Mouse (Mus musculus) cerebellum, adult 18-20 months (tissue): Measurements from ENCODE around the gene Ptpa.

Experiments used
- DNase-seq, 2 experiments: peaks; one replicate each; pipeline ENCODE4 v3.0.0; 2021

Gene Ptpa

DNA sequence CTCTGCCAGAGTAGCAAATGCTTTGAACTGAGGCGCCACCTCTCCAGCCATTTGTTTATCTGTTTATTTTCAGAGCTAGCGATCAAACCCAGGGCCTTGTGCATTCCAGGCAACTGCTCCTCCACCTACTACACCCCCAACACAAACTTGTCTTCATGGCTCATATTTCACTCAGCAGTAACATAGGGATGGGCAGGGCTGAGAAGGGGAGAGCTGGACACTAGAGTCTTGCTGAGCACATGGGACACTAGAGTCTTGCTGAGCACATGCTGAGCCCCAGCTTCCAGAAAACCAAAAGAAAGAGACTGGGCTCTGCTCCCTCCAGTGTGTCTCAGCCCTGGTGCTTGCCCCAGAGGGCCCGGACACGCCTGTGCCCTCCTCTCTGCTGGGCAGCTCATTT, 50.9 kb downstream of the Ptpa start:
- no peak for DNase-seq

DNA sequence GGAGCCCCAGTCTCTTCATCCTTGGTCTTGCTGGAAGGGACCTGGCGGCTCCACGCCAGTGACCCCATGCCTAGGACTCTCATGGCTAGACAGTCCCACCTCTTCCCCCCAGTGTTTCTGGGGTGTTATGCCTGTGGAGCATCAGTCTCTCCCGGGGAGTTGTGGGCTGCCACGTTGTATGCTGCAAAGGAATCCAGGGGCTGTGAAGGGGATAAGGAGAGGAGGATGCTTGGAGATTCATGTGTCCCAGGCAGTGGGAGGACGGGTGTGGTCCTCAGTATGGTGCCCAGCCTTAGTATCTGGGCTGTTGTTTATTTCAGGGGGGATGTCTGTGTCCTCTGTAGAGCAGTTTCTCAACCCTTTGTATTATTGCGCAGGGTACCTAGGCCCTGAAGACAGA, 53.2 kb downstream of the Ptpa start:
- no peak for DNase-seq

DNA sequence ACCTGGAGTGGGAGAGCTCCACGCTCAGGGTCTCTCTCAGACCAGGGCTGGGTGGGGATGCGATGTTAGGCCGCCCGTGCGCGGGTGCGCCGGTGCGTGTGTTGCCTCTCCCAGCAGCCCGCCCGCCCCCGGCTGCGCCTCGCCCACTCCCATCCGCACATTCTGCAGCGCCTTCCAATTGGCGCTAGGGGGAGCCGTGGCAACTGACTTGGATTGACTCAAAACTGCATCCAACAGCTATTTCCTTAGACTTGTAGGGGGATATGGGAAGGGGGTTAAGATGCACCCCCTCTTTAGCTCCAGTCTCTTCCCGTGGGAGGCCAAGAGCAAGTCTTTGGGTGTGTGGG, 53.9 kb downstream of the Ptpa start:
- DNase-seq, result peak; percentile 71 to 80

DNA sequence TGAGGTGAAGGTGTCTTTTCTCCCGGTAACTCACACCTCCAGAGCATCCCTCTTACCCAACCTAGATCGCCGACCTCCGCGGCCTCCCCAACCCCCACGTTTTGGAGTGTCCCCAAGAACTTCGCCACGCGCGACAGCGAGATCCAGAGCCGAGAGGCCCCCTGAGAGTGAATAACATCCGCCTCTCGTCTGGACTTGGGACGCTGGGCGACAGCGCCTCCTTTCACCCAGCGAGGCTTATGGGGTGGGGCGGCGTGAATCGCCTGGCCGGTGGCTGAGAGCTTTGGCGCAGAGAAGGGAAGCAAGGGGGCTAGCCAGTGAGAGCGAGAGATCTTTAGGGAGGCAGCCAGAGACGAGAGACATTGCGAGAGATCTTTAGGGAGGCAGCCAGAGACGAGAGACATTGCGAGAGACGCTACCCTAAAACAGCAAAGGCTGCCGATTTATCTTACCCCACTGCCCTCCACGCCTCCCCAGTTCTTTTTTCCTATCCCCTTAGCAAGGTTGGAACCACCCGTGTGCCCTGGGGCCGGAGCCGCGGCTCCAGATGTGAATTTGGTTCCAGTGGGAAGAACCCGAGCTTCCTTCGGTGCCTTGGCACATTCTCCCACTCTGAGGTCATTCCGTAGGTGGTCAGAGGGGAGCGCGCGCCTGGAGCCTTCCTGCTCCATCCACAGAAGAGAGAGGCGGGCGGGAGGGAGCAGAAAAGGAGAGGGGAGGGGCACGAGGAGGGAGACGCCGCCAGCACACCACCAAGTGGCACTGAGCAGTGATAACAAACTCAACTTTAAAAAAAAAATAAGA, 54.5 kb downstream of the Ptpa start:
- DNase-seq, result peak; percentile 60 to 68

DNA sequence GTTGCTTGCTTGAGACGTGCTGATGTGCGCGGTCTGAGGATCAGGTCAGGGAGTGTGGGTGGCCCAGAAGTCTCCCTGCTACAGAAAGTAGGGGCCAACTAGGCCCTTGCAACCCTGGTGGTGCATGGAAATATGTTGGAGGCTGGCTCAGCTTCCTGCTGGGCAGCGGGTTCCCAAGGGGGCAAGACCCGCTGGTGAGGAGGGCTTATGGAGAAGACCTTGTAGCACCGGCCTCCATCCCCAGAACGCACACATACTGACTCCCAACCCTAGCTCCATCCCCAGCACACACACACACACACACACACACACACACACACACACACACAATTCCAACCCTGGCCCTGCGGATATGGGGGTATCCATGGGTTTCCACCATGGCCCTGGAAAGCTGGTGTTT, 55.2 kb downstream of the Ptpa start:
- no peak for DNase-seq

DNA sequence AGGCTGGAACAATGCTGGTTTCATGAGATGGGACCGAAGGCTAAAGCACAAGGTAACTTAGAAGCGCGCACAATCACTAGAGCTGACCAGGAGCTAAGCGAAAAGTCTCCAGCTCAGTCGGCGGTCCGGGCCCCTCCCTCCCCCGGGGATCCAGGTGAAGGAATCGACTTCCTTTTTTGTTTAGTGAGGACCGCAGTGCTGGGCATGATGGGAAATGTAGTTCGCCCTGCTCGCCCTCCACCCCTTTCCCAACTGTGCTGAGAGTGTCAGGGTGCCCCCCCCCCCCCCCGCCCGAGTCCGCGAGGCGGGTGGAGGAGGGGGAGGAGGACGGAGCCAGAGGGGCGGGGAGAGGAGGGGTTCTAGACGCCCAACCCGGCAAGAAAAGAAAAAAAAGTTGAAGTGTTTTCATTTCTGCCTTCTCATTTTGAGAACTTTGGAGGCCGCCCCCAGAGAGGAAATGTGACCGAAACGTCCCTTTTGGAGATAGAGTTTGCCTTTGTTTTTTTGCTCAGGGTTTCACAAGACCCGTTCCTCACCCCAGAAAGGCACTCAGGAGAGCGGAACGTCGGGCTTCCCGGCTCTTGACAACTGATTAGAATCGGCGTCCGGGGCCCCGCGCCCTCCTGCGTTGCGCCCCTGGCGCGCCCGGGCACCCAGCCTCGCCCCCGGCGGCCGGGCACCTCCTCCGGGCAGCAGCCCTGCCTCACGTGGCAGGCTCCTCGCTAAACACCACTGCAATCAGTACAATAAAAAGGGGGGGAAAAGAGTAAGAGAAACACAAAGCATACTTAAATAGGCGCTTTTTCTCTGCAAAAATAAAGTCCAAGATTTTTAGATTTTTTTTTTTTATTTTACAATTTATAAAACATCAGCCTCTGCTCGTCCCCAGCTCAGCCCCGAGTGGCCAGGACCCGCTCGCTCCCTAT, 56.2 kb downstream of the Ptpa start:
- peak in 1 of 2 experiments; percentile 46 for DNase-seq

DNA sequence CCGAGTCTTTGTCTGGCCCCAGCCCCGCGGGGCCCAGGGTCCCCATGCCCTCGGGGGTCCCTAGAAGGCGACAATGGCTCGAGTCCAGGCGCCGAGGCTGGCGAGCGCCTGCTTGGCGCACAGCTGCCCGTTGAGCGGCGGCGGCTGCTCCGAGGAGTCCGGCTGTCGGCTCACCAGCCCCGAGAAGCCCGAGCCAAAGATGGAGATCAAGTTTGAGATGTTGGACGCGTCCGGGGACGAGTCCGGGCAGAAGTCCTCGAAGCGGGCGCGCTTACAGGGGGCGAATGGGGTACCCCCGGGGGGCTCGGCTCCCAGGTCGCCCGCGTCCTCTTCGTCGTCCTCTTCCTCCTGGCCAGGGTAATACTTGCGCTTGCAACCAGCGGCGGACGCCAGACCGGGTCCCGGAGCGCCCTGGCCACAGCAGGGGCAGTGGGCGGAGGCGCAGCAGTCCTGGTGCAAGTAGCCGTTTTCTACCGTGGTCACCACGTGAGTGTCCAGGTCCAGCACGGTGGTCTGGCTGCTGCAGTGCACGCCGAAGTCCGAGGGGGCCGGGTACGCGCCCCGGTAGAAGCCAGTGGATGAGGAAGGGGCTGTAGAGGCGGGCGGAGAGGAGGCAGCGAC, 57.0 kb downstream of the Ptpa start:
- no peak for DNase-seq

DNA sequence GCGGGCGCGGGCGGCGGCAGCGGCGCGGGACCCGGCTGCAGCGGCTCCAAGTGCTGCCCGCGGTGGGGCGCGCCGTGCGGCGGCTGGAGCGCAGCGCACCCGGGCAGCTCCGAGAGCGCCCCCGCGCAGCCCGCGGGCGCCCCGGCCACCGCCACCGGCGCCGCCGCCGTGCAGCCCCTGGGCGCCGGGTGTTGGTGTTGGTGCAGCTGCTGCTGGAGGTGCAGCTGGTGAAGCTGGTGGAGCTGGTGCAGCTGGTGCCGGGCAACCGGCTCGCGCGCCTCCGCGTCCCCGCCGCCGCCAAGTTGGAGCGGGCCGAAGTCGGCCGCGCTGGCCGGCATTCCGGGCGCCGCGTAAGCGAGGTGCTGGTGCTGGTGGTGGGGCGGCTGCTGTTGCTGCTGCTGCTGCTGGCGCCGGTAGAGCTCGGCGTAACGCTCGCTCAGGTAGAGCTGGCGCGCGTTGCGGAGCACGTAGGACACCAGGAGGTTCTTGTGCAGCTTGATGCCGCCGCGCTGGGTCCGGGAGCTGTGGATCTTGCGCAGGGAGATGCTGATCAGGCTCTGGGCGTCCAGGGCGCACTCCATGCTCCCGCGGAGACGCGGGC, 57.7 kb downstream of the Ptpa start:
- no peak for DNase-seq

DNA sequence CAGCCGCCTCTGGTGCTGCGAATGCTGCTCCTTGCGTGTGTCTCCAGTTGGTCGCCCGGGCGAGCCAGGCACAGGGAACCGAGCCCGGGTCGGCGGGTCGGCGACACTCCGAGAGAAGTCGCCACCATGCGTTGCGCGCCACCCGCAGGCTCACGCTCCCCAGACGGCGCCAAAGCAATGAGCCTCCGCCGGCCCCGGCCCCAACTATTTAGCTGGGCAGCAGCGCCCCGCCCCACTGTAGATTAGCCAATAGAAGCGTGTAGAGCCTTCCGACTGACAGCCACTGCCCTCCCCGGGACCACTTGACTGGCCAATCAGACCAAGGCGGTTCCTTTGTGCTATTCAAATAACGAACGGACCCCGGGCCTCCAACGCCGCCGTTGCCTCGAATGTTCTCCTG, 58.2 kb downstream of the Ptpa start, which contains the start of gene Ier5l:
Ier5l (minus strand) TSS at position 181 of the 400 bp plus-strand sequence.
- DNase-seq, result peak; percentile 69 to 74

DNA sequence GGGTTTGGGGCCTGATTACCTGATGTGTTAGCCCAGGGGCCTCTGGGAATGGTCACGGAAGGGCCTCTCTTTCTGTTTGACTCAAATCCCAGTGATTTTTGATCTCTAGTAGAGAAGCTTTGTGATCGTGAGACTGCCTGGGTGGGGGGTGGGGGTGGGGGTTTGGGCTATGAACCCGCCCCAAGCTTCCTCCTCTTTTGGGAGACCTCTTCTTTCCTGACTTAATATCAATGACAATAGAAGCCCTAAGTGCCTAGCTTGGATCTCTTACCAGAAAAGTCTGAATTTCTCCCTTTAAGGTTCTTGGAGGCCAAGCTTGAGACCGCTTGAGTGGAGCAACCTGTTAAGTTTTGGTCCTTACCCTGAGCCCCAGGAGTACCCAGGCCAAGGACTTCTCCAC, 58.9 kb downstream of the Ptpa start:
- no peak for DNase-seq

DNA sequence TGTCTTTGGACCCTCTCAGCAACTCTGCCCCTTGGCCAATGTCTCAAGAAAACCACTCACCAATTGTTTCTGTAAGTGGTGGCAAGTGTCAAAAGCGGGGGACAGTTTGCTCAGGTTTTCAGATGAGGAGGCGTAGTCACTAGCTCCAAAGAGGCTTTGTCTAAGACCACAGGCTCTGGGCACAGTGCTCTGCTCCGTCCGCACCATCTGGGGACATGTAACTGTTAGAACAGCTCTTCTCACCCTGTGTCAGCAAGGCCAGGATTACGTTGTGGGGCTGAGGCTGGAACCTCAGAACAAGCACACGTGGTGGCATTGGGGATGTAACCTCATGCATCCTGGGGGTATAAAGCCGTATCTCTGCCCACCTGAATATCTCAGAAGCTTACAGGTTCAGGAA, 59.6 kb downstream of the Ptpa start:
- DNase-seq, result no peak

DNA sequence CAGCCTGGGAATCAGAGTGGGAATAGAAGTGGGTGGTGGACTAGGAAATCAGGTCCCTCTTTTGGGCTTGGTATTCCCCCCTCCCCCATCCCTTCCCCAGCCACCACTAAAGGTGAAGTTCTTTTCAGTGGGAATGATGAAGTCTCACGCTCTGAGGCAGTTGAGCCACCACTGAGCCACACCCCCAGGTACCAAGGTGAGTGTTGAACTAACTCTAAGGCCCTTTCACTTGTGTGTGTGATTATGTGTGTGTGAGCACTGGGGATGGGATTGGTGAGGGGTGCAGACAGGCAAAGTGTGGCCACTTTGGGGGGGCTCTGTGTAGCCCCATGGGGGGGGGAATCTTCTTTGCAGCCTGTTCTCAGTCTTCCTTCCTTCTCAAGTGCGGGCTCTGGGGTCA, 60.4 kb downstream of the Ptpa start:
- DNase-seq, result no peak

DNA sequence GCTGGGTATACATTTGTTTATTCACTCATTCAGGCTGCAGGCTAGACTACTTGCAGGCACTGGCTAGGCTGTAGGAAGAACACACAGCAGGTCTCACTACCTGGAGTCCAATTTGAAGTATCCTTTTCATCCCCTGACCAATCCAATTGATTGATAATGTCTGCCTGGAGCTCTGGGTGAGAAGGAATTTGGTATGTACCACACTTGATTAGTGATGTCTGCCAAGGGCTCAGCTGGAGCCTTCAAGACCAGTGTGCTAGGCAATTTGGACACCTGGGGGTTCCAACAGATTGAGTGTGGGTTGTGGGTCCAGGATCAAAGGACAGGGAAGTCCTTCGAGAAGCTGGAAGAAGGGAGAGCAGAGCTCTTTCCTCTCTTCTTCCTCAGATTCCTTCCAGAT, 62.7 kb downstream of the Ptpa start:
- DNase-seq, result no peak

DNA sequence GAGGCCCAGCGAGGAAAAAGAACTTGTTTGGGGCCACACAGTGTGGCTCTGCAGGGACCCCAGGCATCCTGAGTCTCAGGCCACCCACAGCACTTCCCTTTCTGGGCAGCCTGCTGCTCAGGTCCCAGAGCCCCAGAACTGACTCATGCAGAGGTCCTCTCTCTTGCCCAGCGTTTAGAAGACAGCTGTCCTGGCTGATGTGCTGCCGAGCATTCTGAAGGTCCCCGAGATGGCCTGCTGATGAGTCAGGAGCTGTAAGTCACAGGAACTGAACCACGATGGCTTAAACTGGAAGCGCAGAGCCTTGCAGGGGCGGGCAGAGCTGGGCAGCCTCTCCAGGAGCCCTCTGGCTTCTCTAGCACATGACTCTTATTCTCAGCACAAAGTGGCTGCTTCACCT, 71.8 kb downstream of the Ptpa start:
- no peak for DNase-seq

DNA sequence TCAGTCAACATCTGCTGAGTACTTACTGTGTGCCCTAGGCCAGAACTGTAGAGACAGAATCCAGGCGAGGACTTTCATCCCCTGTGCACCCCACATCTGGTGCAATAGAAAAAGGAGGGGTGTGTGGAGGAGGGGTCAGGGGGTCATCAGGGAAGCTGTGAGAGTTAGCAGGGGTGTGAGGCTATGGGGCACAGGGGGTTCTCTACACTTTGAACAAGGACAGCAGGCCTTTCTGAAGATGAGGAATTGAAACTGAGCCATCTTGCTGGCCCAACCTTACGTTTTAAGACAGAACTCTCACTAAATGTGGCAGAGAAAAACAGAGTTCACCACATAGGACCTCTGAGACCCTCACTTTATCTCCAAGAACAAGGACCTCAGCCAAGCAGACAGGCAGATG, 74.5 kb downstream of the Ptpa start:
- DNase-seq, result no peak

DNA sequence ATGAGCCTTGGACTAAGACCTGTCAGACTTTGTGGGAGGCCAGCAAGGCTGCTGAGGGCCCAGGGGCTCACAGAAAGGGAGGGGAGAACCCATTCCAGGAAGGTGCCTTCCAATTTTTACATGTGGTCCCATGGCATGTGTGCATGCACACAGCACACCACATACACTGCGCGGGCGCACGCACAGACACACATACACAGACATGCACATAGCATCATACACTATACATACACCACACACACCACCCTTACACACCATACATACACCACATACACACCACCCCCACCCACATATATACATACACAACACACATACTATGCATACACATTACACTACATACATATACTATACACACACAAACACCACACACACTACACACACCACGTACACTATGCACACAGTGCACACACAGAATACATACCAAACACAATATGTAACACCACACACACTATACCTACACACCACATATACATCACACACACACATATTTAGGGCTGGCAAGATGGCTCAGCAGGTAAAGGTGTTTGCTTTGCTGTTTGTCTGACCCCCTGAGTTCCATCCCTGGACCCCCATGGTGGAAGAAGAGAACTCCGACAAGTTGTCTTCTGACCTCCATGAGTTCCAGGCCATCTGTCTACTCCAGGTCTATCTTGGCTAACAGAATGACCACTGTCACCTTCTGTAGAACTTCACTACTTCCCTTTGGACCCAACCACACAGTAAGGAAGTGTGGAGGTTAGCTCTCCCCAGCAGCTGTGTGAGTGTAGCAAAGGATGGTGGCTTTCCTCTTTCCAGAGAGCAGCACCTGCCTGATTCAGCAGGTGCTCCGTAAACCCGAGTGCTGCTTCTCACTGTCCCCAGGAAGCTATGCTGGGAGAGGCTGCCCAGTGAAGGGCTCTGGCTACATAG, 79.4 kb downstream of the Ptpa start:
- DNase-seq, result no peak

DNA sequence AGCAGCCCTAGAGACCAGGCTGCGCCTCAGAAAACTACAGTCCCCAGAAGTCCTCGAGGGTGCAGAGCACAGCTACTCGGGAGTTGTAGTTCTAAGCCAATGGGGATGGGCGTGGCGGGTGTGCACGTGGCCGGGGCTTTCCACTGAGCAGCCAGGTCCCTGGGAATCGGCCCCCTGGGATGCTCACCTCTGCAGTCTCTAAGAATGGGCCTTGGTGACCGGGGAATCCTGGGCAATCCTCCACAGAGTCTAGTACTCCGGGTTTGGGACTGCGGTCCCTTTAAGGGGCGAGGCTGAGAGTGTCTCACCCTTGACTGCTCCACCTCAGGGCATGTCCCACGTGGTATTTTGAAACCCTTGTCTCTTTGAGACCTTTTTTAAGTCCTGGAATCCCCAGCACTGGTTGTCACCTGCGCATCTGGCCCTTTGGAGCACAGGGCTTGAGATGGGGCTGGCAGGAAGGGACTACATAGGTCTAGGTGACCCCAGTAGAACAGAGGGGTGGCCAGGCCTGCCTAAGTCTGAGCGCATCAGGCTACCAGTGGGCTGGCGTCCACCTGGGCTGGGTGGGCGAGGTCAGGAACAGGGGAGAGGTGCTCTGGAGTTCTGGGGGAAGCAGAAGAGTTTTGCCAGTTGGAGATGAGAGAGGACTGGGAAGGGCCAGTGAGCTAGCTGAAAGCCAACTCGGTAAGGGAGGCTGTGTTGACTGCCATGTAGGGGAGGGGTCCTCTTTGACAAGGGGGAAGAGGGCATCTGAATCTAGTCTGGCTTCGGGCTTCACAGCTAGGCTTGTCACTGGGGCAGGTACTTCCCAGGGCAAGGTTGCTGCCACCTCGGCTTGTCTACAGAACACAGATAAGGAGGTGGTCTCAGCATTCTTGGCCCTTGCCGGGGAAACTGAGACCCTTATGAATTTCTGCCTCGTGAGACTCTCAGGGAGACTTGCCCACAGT, 80.3 kb downstream of the Ptpa start:
- DNase-seq, result peak; percentile 63 to 77
